Mouse (Mus musculus): ENCODE data around the gene Lamtor1.
"Not testable (repeated sequence)": the region's sequence is repeated elsewhere in the genome, so short reads cannot be mapped to it uniquely, and the experiment has no call there.

The Lamtor1 gene

GRCm38 (mm10) chr7:101900331-101901097 lies 5.2 kb upstream of the Lamtor1 start:
- no peak for DNase-seq (ENCODE audit: low spot score in 2 of 2)

DNA sequence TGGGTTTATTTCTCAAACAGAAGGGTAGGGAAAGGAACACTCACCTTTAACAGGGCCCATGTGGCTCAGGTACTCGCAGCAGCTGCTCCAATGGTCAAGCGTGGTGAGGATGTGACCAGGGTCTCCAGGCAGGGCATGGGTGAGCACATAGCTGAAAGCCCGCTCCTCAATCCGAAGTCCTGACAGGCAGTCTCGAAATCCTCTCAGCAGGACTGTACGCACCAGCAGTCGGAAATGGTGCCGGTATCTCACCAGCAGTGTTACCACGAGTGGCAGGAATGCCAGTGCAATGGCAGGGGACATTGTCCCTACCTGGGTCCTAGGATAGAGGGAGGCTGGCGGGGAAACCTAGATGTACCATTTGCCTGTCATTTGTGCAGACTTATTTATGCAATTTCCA lies 3.7 kb upstream of the Lamtor1 start:
- no peak for DNase-seq (ENCODE audit: low spot score in 2 of 2)

DNA sequence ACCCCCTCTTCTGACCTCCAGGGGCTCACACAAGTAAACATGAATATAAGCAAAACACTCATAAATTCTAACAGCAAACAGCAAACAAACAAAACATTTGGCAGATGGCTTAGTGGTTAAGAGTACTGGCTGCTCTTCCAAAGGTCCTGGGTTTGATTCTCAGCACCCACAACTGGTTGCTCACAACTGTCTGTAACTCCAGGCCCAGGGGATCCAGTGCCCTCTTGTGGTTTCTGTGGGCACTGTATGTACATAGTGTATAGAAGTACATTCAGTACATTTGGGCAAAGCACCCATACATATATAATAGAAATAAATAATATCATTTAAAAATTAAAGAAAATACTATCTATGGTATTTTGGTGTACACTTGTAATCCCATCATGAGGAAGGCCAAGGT lies 2.9 kb upstream of the Lamtor1 start:
- no peak for DNase-seq (ENCODE audit: low spot score in 2 of 2)

- DNase-seq (ENCODE audit: low spot score in 2 of 2) = no peak
Measured at GRCm38 (mm10) chr7:101906287-101906681, 580 bp downstream of the Lamtor1 start, which contains the start of gene Tomt. Gene Tomt, minus strand, starts transcription at chr7:101906359.

- no peak for DNase-seq (ENCODE audit: low spot score in 2 of 2)
Measured at GRCm38 (mm10) chr7:101906696-101907095, 992 bp downstream of the Lamtor1 start.

- DNase-seq (ENCODE audit: low spot score in 2 of 2) = no peak
Measured at GRCm38 (mm10) chr7:101908367-101908766, 2.7 kb downstream of the Lamtor1 start.

- DNase-seq (ENCODE audit: low spot score in 2 of 2) = no peak
Measured at GRCm38 (mm10) chr7:101910138-101910537, 4.4 kb downstream of the Lamtor1 start.

- DNase-seq (ENCODE audit: low spot score in 2 of 2) = no peak
Measured at GRCm38 (mm10) chr7:101911982-101912381, 6.3 kb downstream of the Lamtor1 start.

- DNase-seq (ENCODE audit: low spot score in 2 of 2) = peak in 1 of 2 experiments; percentile 47
Measured at GRCm38 (mm10) chr7:101918071-101918470, 12.4 kb downstream of the Lamtor1 start.

DNA sequence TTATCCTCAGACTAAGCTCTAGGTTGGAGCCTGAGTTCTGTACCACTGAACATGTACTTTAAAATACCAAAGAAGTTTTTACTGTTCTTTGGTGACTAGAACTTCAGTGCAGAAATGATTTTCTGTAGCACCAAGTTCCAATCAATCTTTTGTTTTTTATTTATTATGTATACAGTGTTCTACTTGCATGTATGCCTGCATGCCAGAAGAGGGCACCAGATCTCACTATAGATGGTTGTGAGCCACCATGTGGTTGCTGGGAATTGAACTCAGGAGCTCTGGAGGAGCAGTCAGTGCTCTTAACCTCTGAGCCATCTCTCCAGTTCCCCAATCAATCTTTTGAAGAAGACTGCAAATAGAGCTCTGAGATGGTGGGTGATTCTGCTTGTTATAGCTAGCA lies 20.2 kb downstream of the Lamtor1 start:
- DNase-seq (ENCODE audit: low spot score in 2 of 2) = not testable (repeated sequence)

- no peak for DNase-seq (ENCODE audit: low spot score in 2 of 2)
Measured at GRCm38 (mm10) chr7:101928093-101928492, 22.4 kb downstream of the Lamtor1 start.

DNA sequence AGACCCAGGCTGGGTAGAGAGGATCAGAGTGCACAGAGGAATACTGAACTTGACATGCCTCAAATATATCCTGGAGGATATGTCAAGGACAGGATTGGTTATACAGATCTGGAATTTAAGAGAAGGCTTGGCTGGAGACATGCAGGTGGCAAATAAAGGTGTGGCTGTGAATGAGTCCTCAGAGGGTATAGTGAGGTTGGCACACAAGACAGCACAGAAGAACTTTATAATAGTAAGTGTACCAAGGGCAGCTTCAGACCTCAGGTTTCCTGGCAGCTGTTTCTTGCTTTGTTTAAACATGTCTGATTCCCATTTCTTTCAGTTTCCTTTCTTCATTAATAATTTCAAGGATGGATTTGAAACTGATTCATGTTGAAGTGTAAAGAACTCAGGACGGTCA lies 26.8 kb downstream of the Lamtor1 start:
- no peak for DNase-seq (ENCODE audit: low spot score in 2 of 2)

- peak; percentile 14 to 17 for DNase-seq (ENCODE audit: low spot score in 2 of 2)
Measured at GRCm38 (mm10) chr7:101933300-101933699, 27.6 kb downstream of the Lamtor1 start.

DNA sequence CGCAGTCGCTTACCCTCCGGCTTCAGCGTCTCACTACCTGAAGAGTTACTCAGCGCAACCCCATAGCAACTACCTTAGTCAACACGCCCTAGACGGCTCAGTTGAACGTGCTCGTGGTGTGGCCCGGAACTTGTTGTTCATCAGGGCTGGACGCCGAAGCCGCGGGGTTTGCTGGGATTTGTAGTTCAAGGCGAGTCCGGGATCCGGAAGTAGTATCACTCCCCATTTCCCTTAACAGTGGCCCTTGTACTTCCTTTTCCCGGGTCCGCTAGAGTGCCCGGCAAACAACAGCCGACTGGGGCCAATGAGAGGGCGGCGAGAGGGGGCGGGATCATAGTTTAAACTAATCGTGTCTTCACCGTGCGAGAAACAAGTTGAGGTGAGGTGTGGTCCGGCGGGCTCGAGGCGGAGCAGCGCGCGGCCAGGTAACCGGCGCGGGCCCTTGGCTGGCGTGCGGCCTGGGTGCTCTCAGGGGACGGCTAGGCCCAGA lies 28.1 kb downstream of the Lamtor1 start, which contains the start of the genes Lrrc51 and Numa1:
Gene Lrrc51, minus strand, starts transcription at position 145 of the 490 bp plus-strand sequence.
Gene Numa1, plus strand, starts transcription at position 361 of the 490 bp plus-strand sequence.
- peak; percentile 93 to 94 for DNase-seq (ENCODE audit: low spot score in 2 of 2)

DNA sequence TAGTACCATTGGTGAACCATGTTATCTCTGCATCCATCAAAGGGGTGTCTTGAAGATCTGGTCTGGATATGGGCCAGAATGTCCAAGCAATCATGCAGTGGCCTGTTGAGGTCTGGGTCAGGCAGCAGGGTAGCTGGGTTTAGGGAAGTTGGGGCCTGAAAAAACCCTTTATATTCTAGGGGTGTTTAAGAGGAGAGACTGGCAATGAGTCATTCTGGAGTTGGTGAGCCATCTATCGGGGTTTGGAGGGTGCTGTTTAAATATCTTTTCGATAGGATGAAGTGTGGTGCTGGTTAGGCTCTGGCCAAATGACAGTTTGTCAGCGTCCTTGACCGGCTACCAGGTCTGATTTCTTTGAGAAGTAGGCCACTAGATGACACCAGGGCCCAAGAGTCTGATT lies 30.3 kb downstream of the Lamtor1 start:
- DNase-seq (ENCODE audit: low spot score in 2 of 2) = no peak

- DNase-seq (ENCODE audit: low spot score in 2 of 2) = no peak
Measured at GRCm38 (mm10) chr7:101936996-101937395, 31.3 kb downstream of the Lamtor1 start.

GRCm38 (mm10) chr7:101937569-101937968 lies 31.9 kb downstream of the Lamtor1 start:
- DNase-seq (ENCODE audit: low spot score in 2 of 2) = no peak

DNA sequence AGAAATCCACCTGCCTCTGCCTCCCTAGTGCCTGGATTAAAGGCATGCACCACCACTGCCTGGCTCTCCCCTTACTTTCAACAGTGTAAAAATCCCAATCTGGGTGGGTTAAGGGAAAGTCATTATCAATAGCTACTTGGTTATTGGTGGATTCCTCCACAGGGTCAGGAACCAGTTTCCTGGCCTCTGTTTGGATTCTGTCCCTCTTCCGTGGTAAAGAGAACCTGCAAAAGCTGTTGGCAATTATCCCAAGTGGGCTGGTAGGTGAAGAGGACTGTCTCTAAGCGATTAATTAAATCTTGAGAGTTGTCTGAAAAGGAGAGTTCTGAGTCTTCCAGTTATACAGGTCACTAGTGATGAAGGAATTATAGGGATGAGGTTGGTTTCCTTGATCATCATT lies 32.6 kb downstream of the Lamtor1 start:
- no peak for DNase-seq (ENCODE audit: low spot score in 2 of 2)

GRCm38 (mm10) chr7:101939758-101940157 lies 34.1 kb downstream of the Lamtor1 start:
- no peak for DNase-seq (ENCODE audit: low spot score in 2 of 2)

GRCm38 (mm10) chr7:101949008-101949407 lies 43.3 kb downstream of the Lamtor1 start:
- not testable (repeated sequence) for DNase-seq (ENCODE audit: low spot score in 2 of 2)

GRCm38 (mm10) chr7:101951648-101952047 lies 45.9 kb downstream of the Lamtor1 start:
- DNase-seq (ENCODE audit: low spot score in 2 of 2) = no peak

DNA sequence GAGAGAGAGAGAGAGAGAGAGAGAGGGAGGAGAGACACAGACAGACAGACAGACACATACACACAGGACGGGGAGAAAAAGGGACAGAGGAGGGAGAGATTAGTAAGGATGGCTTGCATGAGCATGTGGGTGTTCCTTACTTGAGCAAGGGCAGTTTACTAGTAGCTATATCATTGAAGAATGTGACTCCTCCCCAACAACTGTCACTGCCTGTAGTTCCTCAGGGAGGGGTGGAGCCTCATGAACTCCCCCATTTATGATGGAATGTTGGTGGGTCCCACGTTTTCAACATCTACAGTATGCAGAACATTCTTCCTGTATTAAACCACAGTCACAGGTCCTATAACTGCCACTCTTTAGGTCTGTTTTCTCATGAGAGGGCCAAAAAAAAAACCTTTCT lies 46.4 kb downstream of the Lamtor1 start:
- no peak for DNase-seq (ENCODE audit: low spot score in 2 of 2)

DNA sequence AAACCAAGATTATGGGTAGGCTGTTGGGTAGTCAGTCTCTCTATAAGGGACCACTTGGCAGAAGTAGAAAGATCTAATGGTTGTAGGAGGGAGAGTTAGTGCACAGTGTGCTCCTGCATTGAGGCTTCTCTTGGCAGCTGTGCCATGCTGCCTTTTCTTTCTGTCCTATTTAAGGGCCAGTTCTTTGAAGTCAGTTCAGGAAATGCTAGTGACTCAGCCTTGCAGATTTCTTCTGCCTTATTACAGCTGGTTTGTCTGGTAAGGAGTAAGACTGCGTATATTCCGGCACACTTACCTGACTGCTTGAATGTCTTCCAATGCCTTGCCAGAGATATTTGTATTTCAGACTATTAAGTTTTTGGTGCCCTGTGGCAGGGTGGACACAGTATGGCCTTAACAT lies 48.5 kb downstream of the Lamtor1 start:
- no peak for DNase-seq (ENCODE audit: low spot score in 2 of 2)
